Mouse (Mus musculus): ENCODE results near the gene Gm10717.
"Not testable (repeated sequence)": the region's sequence is repeated elsewhere in the genome, so short reads cannot be mapped to it uniquely, and the experiment has no call there.

The Gm10717 gene

GRCm38 (mm10) chr9:3023985-3024648, 1.1 kb upstream of the Gm10717 start:
- in situ Hi-C loops (cut with MboI, MseI): not testable (repeated sequence)

DNA sequence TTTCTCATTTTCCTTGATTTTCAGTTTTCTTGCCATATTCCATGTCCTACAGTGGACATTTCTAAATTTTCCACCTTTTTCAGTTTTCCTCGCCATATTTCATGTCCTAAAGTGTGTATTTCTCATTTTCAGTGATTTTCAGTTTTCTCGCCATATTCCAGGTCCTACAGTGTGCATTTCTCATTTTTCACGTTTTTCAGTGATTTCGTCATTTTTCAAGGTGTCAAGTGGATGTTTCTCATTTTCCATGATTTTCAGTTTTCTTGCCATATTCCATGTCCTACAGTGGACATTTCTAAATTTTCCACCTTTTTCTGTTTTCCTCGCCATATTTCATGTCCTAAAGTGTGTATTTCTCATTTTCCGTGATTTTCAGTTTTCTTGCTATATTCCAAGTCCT, 436 bp downstream of the Gm10717 start:
- in situ Hi-C loops (cut with MboI, MseI): loop anchor here (5.0 kb wide), 1 partner anchor 87 kb away; no protein-coding TSS in a partner anchor

- in situ Hi-C loops (cut with MboI, MseI): loop anchor here (5.0 kb wide), 1 partner anchor 86 kb away; no protein-coding TSS in a partner anchor
Observed at GRCm38 (mm10) chr9:3026136-3026535, 919 bp downstream of the Gm10717 start.

- in situ Hi-C loops (cut with MboI, MseI): loop anchor here (5.0 kb wide), 1 partner anchor 86 kb away; no protein-coding TSS in a partner anchor
Observed at GRCm38 (mm10) chr9:3026741-3027140, 1.5 kb downstream of the Gm10717 start.

- in situ Hi-C loops (cut with MboI, MseI): loop anchor here (5.0 kb wide), 1 partner anchor 85 kb away; no protein-coding TSS in a partner anchor
Observed at GRCm38 (mm10) chr9:3027200-3027599, 2.0 kb downstream of the Gm10717 start.

DNA sequence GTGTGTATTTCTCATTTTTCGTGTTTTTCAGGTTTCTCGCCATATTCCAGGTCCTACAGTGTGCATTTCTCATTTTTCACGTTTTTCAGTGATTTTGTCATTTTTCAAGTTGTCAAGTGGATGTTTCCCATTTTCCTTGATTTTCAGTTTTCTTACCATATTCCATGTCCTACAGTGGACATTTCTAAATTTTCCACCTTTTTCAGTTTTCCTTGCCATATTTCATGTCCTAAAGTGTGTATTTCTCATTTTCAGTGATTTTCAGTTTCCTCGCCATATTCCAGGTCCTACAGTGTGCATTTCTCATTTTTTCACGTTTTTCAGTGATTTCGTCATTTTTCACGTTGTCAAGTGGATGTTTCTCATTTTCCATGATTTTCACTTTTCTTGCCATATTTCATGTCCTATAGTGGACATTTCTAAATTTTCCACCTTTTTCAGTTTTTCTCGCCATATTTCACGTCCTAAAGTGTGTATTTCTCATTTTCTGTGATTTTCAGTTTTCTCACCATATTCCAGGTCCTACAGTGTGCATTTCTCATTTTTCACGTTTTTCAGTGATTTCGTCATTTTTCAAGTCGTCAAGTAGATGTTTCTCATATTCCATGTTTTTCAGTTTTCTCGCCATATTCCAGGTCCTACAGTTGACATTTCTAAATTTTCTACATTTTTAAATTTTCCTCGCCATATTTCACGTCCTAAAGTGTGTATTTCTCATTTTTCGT, 4.2 kb downstream of the Gm10717 start:
- in situ Hi-C loops (cut with MboI, MseI): loop anchor here (5.0 kb wide), 1 partner anchor 83 kb away; no protein-coding TSS in a partner anchor

DNA sequence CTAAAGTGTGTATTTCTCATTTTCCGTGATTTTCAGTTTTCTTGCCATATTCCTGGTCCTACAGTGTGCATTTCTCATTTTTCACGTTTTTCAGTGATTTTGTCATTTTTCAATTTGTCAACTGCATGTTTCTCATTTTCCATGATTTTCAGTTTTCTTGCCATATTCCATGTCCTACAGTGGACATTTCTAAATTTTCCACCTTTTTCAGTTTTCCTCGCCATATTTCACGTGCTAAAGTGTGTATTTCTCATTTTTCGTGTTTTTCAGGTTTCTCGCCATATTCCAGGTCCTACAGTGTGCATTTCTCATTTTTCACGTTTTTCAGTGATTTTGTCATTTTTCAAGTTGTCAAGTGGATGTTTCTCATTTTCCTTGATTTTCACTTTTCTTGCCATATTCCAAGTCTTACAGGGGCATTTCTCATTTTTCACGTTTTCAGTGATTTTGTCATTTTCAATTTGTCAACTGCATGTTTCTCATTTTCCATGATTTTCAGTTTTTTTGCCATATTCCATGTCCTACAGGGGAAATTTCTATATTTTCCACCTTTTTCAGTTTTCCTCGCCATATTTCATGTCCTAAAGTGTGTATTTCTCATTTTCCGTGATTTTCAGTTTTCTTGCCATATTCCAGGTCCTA, 5.6 kb downstream of the Gm10717 start:
- in situ Hi-C loops (cut with MboI, MseI): not testable (repeated sequence)

GRCm38 (mm10) chr9:3034299-3034698, 9.1 kb downstream of the Gm10717 start, which contains the start of gene Gm17535:
Gene Gm17535 (plus strand): TSS chr9:3034599.
- in situ Hi-C loops (cut with MboI, MseI): not testable (repeated sequence)

DNA sequence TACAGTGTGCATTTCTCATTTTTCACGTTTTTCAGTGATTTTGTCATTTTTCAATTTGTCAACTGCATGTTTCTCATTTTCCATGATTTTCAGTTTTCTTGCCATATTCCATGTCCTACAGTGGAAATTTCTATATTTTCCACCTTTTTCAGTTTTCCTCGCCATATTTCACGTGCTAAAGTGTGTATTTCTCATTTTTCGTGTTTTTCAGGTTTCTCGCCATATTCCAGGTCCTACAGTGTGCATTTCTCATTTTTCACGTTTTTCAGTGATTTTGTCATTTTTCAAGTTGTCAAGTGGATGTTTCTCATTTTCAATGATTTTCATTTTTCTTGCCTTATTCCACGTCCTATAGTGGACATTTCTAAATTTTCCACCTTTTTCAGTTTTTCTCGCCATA, 11.4 kb downstream of the Gm10717 start, which contains the start of gene Gm10715:
Gene Gm10715 (plus strand): TSS at position 301 of the 400 bp plus-strand sequence.
- in situ Hi-C loops (cut with MboI, MseI): not testable (repeated sequence)

GRCm38 (mm10) chr9:3038161-3038560, 12.9 kb downstream of the Gm10717 start:
- in situ Hi-C loops (cut with MboI, MseI): not testable (repeated sequence)
